Mouse (Mus musculus): ENCODE measurements around the gene Ctsz. TPM values are rescaled to one million over a fixed set of nuclear protein-coding genes. Genes with fewer than 3 reads are reported as not detected.

The Ctsz gene
- polyA plus RNA-seq, 1 experiment = 244 TPM

- Histone ChIP-seq H3ac (ENCODE audit: control insufficient read depth, insufficient read length) (no peak overlapping the region), H3K4me3 (peak overlapping the region; percentile 41), H3K79me2 (ENCODE audit: control insufficient read depth, insufficient read depth) (peaks cover 41% of the 10 kb centered on the region), H3K4me2 (ENCODE audit: low read depth) (peak overlapping the region; percentile 92), H3K36me3 (ENCODE audit: control insufficient read depth, insufficient read depth) (peaks cover 10% of the 10 kb centered on the region), H3K27me3 (ENCODE audit: control insufficient read depth, insufficient read depth, insufficient read length) (no peaks in the 10 kb centered on the region)
- TF ChIP-seq MYOD1 (IDR thresholded peaks at IDR 0.05; ENCODE audit: control insufficient read depth in 1 of 3, insufficient read length in 2 of 3, low read depth in 2 of 3) = no peak
These were observed 34.7 kb upstream of the Ctsz start for GRCm38 (mm10) chr2:174473550-174473927.

DNA sequence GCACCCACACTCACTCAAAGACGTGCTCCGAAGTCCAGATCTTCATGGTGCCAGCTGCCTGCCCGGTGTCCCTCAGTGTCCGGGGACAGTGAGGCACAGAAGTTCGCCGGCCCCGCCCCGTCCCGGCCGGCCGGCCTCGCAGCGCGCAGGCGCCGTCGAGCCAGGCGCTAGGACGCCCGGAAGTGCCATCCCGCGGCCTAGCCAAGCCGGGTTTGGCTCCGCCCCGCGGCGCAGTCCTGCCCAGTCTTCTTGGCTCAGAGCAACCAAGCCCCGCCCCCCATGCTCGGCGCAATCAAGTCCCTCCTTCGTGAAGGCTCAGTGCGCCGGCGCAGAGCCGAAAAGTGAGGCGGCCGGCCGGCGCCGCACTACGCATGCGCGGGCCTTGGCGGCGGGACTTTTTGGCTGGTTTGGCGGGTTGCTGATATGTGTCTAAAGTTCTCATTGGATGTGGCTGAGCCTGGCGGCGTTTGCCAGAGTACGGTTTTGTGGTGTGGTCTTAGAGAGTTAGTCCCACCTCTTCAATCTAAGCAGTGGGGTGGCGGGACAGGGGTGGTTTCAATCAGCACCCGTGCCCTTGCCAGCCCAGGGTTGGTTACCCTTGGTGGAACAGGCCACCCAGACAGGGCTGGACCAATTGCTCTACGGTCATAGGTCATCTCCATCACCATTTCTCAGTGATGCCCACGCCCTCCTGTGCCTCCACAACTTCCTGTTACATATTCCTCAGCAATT, 34.1 kb upstream of the Ctsz start, which contains the start of gene Prelid3b:
Prelid3b (minus strand) TSS at position 264 of the 732 bp plus-strand sequence.
- Histone ChIP-seq H3K79me2 (ENCODE audit: control insufficient read depth, insufficient read depth) (peaks cover 47% of the 10 kb centered on the region), H3K4me2 (ENCODE audit: low read depth) (peak within 1 kb of the TSS; percentile 92), H3K27me3 (ENCODE audit: control insufficient read depth, insufficient read depth, insufficient read length) (no peaks in the 10 kb centered on the region), H3ac (ENCODE audit: control insufficient read depth, insufficient read length) (peak within 1 kb of the TSS; percentile 43), H3K36me3 (ENCODE audit: control insufficient read depth, insufficient read depth) (peaks cover 10% of the 10 kb centered on the region), H3K4me3 (peak within 1 kb of the TSS; percentile 41)
- TF ChIP-seq MAX (IDR thresholded peaks at IDR 0.05; ENCODE audit: low read depth) (no peak), SRF (IDR thresholded peaks at IDR 0.05; ENCODE audit: control insufficient read depth, insufficient read length, low read depth) (peak; percentile 87), REST (IDR thresholded peaks at IDR 0.05; ENCODE audit: insufficient read depth, insufficient read length) (no peak), POLR2AphosphoS2 (IDR thresholded peaks at IDR 0.05; ENCODE audit: insufficient read length, low read depth) (peak; percentile 78), CEBPB (IDR thresholded peaks at IDR 0.05; ENCODE audit: insufficient read depth, poor library complexity, severe bottlenecking) (no peak), E2F4 (IDR thresholded peaks at IDR 0.05; ENCODE audit: insufficient read depth) (peak; percentile 87), POLR2A (IDR thresholded peaks at IDR 0.05; ENCODE audit: insufficient read length, low read depth) (peak; percentile 86), USF1 (IDR thresholded peaks at IDR 0.05; ENCODE audit: low read depth) (no peak)

GRCm38 (mm10) chr2:174472407-174472806, 33.6 kb upstream of the Ctsz start:
- no peaks in the 10 kb centered on the region for H3K27me3 ChIP-seq (ENCODE audit: control insufficient read depth, insufficient read depth, insufficient read length)
- peak overlapping the region; percentile 67 for H3K4me2 ChIP-seq (ENCODE audit: low read depth)
- TF ChIP-seq POLR2A (IDR thresholded peaks at IDR 0.05; ENCODE audit: insufficient read length, low read depth) = no peak
- TF ChIP-seq REST (IDR thresholded peaks at IDR 0.05; ENCODE audit: insufficient read depth, insufficient read length) = no peak
- TF ChIP-seq POLR2AphosphoS2 (IDR thresholded peaks at IDR 0.05; ENCODE audit: insufficient read length, low read depth) = no peak
- TF ChIP-seq MYOD1 (IDR thresholded peaks at IDR 0.05; ENCODE audit: control insufficient read depth in 1 of 3, insufficient read length in 2 of 3, low read depth in 2 of 3) = no peak
- peaks cover 48% of the 10 kb centered on the region for H3K79me2 ChIP-seq (ENCODE audit: control insufficient read depth, insufficient read depth)
- H3K4me3 ChIP-seq = peak overlapping the region; percentile 41
- H3K36me3 ChIP-seq (ENCODE audit: control insufficient read depth, insufficient read depth) = peaks cover 10% of the 10 kb centered on the region
- peak overlapping the region; percentile 43 for H3ac ChIP-seq (ENCODE audit: control insufficient read depth, insufficient read length)

DNA sequence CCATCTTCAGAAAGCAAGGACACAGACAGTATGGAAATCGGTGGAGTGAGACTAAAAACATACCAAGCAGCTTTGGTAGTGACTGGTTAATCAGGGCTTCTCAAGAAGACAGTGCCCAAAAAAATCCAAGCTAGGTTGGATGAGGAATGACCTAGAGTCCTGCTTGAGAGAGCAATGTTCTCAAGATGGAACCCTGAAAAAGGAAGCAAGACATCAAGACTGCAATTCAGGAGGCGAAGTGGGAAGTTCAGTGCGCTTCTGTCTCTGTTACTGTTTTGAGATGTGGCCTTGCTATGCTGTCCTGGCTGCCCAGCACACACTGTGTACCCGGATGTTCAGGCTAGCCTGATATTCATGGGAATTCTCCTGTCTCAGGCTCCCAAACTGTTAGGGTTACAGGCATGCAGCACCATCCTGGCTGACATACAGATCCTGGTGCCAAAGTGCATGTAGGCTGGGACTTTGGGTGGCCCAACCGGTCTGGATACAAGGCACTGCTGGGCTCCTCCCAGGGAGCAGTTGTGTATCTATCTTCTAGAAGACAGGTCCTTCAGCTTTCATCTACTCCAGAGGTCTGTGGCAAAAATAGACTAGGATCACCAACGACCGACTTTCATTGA, 32.1 kb upstream of the Ctsz start:
- Histone ChIP-seq H3K4me2 (ENCODE audit: low read depth) (no peak overlapping the region), H3K4me3 (no peak overlapping the region), H3ac (ENCODE audit: control insufficient read depth, insufficient read length) (no peak overlapping the region), H3K79me2 (ENCODE audit: control insufficient read depth, insufficient read depth) (peaks cover 48% of the 10 kb centered on the region), H3K36me3 (ENCODE audit: control insufficient read depth, insufficient read depth) (peaks cover 17% of the 10 kb centered on the region), H3K27me3 (ENCODE audit: control insufficient read depth, insufficient read depth, insufficient read length) (no peaks in the 10 kb centered on the region)
- TF ChIP-seq TCF12 (IDR thresholded peaks at IDR 0.05; ENCODE audit: insufficient read depth, poor library complexity, severe bottlenecking) (no peak), CEBPB (IDR thresholded peaks at IDR 0.05; ENCODE audit: insufficient read depth, poor library complexity, severe bottlenecking) (no peak), MAX (IDR thresholded peaks at IDR 0.05; ENCODE audit: low read depth) (no peak), SRF (IDR thresholded peaks at IDR 0.05; ENCODE audit: control insufficient read depth, insufficient read length, low read depth) (no peak), E2F4 (IDR thresholded peaks at IDR 0.05; ENCODE audit: insufficient read depth) (no peak), TCF3 (IDR thresholded peaks at IDR 0.05; ENCODE audit: insufficient read length, low read depth) (no peak), REST (IDR thresholded peaks at IDR 0.05; ENCODE audit: insufficient read depth, insufficient read length) (no peak), POLR2A (IDR thresholded peaks at IDR 0.05; ENCODE audit: insufficient read length, low read depth) (no peak), MYOG (IDR thresholded peaks at IDR 0.05; ENCODE audit: control insufficient read depth in 1 of 3, insufficient read depth in 1 of 3, insufficient read length in 2 of 3, low read depth in 2 of 3) (no peak), MYOD1 (IDR thresholded peaks at IDR 0.05; ENCODE audit: control insufficient read depth in 1 of 3, insufficient read length in 2 of 3, low read depth in 2 of 3) (no peak), POLR2AphosphoS2 (IDR thresholded peaks at IDR 0.05; ENCODE audit: insufficient read length, low read depth) (no peak), USF1 (IDR thresholded peaks at IDR 0.05; ENCODE audit: low read depth) (no peak)

GRCm38 (mm10) chr2:174470333-174470732, 31.5 kb upstream of the Ctsz start:
- H3K4me2 ChIP-seq (ENCODE audit: low read depth) = no peak overlapping the region
- no peak overlapping the region for H3K4me3 ChIP-seq
- peaks cover 48% of the 10 kb centered on the region for H3K79me2 ChIP-seq (ENCODE audit: control insufficient read depth, insufficient read depth)
- no peak for TF ChIP-seq POLR2AphosphoS2 (IDR thresholded peaks at IDR 0.05; ENCODE audit: insufficient read length, low read depth)
- no peak for TF ChIP-seq REST (IDR thresholded peaks at IDR 0.05; ENCODE audit: insufficient read depth, insufficient read length)
- no peak for TF ChIP-seq SRF (IDR thresholded peaks at IDR 0.05; ENCODE audit: control insufficient read depth, insufficient read length, low read depth)
- no peak for TF ChIP-seq TCF3 (IDR thresholded peaks at IDR 0.05; ENCODE audit: insufficient read length, low read depth)
- no peak for TF ChIP-seq POLR2A (IDR thresholded peaks at IDR 0.05; ENCODE audit: insufficient read length, low read depth)
- TF ChIP-seq E2F4 (IDR thresholded peaks at IDR 0.05; ENCODE audit: insufficient read depth) = no peak
- TF ChIP-seq USF1 (IDR thresholded peaks at IDR 0.05; ENCODE audit: low read depth) = no peak
- no peak for TF ChIP-seq MYOD1 (IDR thresholded peaks at IDR 0.05; ENCODE audit: control insufficient read depth in 1 of 3, insufficient read length in 2 of 3, low read depth in 2 of 3)
- no peak for TF ChIP-seq MYOG (IDR thresholded peaks at IDR 0.05; ENCODE audit: control insufficient read depth in 1 of 3, insufficient read depth in 1 of 3, insufficient read length in 2 of 3, low read depth in 2 of 3)
- TF ChIP-seq MAX (IDR thresholded peaks at IDR 0.05; ENCODE audit: low read depth) = no peak
- no peak for TF ChIP-seq TCF12 (IDR thresholded peaks at IDR 0.05; ENCODE audit: insufficient read depth, poor library complexity, severe bottlenecking)
- TF ChIP-seq CEBPB (IDR thresholded peaks at IDR 0.05; ENCODE audit: insufficient read depth, poor library complexity, severe bottlenecking) = no peak
- peaks cover 22% of the 10 kb centered on the region for H3K36me3 ChIP-seq (ENCODE audit: control insufficient read depth, insufficient read depth)
- H3ac ChIP-seq (ENCODE audit: control insufficient read depth, insufficient read length) = no peak overlapping the region
- no peaks in the 10 kb centered on the region for H3K27me3 ChIP-seq (ENCODE audit: control insufficient read depth, insufficient read depth, insufficient read length)

All from myocyte (in vitro differentiated cells).